Mouse (Mus musculus): ENCODE measurements around the gene Hist2h2be. TPM values are rescaled to one million over a fixed set of nuclear protein-coding genes. Genes with fewer than 3 reads are reported as not detected.
"Not testable (repeated sequence)": the region's sequence is repeated elsewhere in the genome, so short reads cannot be mapped to it uniquely, and the experiment has no call there.

Gene Hist2h2be
- polyA plus RNA-seq, 1 experiment from 2014 or later = 4.7 TPM

- Histone ChIP-seq H3K4me3 (no peak overlapping the region), H3K27ac (replicated peaks) (no peak overlapping the region), H3K4me1 (replicated peaks) (no peaks in the 10 kb centered on the region), H3K36me3 (no peaks in the 10 kb centered on the region), H3K9ac (no peak overlapping the region), H3K9me3 (no peaks in the 10 kb centered on the region), H3K4me2 (no peak overlapping the region), H3K27me3 (no peaks in the 10 kb centered on the region)
- WGBS = 59% methylated on average over 2 of the region's 2 CpGs
- ATAC-seq (ENCODE audit: low FRiP score, low read depth) = no peak
Observed at GRCm38 (mm10) chr3:96231758-96232120, 10.8 kb downstream of the Hist2h2be start.

- no peaks in the 10 kb centered on the region for H3K9me3 ChIP-seq
- no peak overlapping the region for H3K4me2 ChIP-seq
- no peak overlapping the region for H3K4me3 ChIP-seq
- H3K36me3 ChIP-seq = no peaks in the 10 kb centered on the region
- WGBS = 94% methylated on average over 2 of the region's 2 CpGs
- H3K4me1 ChIP-seq (replicated peaks) = peaks cover 14% of the 10 kb centered on the region
- ATAC-seq (ENCODE audit: low FRiP score, low read depth) = no peak
- H3K27me3 ChIP-seq = no peaks in the 10 kb centered on the region
- H3K9ac ChIP-seq = no peak overlapping the region
- no peak overlapping the region for H3K27ac ChIP-seq (replicated peaks)
Observed at GRCm38 (mm10) chr3:96234914-96235313, 14.0 kb downstream of the Hist2h2be start.

- Histone ChIP-seq H3K4me1 (replicated peaks) (peaks cover 19% of the 10 kb centered on the region), H3K27ac (replicated peaks) (no peak overlapping the region), H3K9me3 (no peaks in the 10 kb centered on the region), H3K9ac (no peak overlapping the region), H3K4me3 (no peak overlapping the region), H3K27me3 (no peaks in the 10 kb centered on the region), H3K36me3 (no peaks in the 10 kb centered on the region), H3K4me2 (no peak overlapping the region)
- ATAC-seq (ENCODE audit: low FRiP score, low read depth) = no peak
- WGBS = 70% methylated on average over 3 of the region's 3 CpGs
Observed at GRCm38 (mm10) chr3:96235836-96236235, 14.9 kb downstream of the Hist2h2be start.

GRCm38 (mm10) chr3:96236834-96237334 lies 16.0 kb downstream of the Hist2h2be start:
- WGBS = 92% methylated on average over 4 of the region's 4 CpGs
- Histone ChIP-seq H3K9me3 (no peaks in the 10 kb centered on the region), H3K27me3 (no peaks in the 10 kb centered on the region), H3K4me1 (replicated peaks) (peaks cover 22% of the 10 kb centered on the region), H3K9ac (no peak overlapping the region), H3K36me3 (no peaks in the 10 kb centered on the region), H3K4me3 (peak overlapping the region; percentile 26; the same call in 1 of the 2 replicates), H3K27ac (replicated peaks) (no peak overlapping the region), H3K4me2 (peak overlapping the region; percentile 51)
- no peak for ATAC-seq (ENCODE audit: low FRiP score, low read depth)

- 0 out of 2 replicates have a peak overlapping the region, but pooled peaks have one; percentile 19 for H3K9ac ChIP-seq
Observed at GRCm38 (mm10) chr3:96237335-96237903, 16.5 kb downstream of the Hist2h2be start.

GRCm38 (mm10) chr3:96237904-96238511 lies 17.1 kb downstream of the Hist2h2be start:
- peaks cover 22% of the 10 kb centered on the region for H3K4me1 ChIP-seq (replicated peaks)
- no peaks in the 10 kb centered on the region for H3K9me3 ChIP-seq
- H3K36me3 ChIP-seq = no peaks in the 10 kb centered on the region
- WGBS = 2% methylated on average over 12 of the region's 12 CpGs
- no peak for ATAC-seq (ENCODE audit: low FRiP score, low read depth)
- H3K27me3 ChIP-seq = no peaks in the 10 kb centered on the region
- H3K4me3 ChIP-seq = peak overlapping the region; percentile 26
- no peak overlapping the region for H3K27ac ChIP-seq (replicated peaks)
- H3K9ac ChIP-seq = peak overlapping the region; percentile 38
- H3K4me2 ChIP-seq = peak overlapping the region; percentile 51

More at GRCm38 (mm10) chr3:96237335-96237903, 16.5 kb downstream of the Hist2h2be start:
- peak overlapping the region; percentile 26 for H3K4me3 ChIP-seq
- ATAC-seq (ENCODE audit: low FRiP score, low read depth) = no peak
- H3K36me3 ChIP-seq = no peaks in the 10 kb centered on the region
- no peak overlapping the region for H3K27ac ChIP-seq (replicated peaks)
- peak overlapping the region; percentile 51 for H3K4me2 ChIP-seq
- WGBS = 31% methylated on average over 7 of the region's 7 CpGs
- peaks cover 22% of the 10 kb centered on the region for H3K4me1 ChIP-seq (replicated peaks)
- no peaks in the 10 kb centered on the region for H3K9me3 ChIP-seq
- H3K27me3 ChIP-seq = no peaks in the 10 kb centered on the region

GRCm38 (mm10) chr3:96238954-96239793 lies 18.3 kb downstream of the Hist2h2be start, which contains the start of gene Hist2h3c2:
Gene Hist2h3c2 (minus strand): TSS chr3:96239127.
- Histone ChIP-seq H3K4me1 (replicated peaks) (peaks cover 25% of the 10 kb centered on the region), H3K4me3 (peak within 1 kb of the TSS; percentile 36), H3K4me2 (peak within 1 kb of the TSS; percentile 51), H3K9ac (peak within 1 kb of the TSS; percentile 38), H3K27ac (replicated peaks) (peak within 1 kb of the TSS; percentile 77; the same call in 1 of the 2 replicates)
- H3K27me3 ChIP-seq, H3K36me3 ChIP-seq, H3K9me3 ChIP-seq: not testable (repeated sequence)
- peak; percentile 91 for ATAC-seq (ENCODE audit: low FRiP score, low read depth)
- 0% methylated on average over 18 of the region's 68 CpGs for WGBS

GRCm38 (mm10) chr3:96239949-96240798 lies 19.3 kb downstream of the Hist2h2be start, which contains the start of gene Hist2h2aa2:
Gene Hist2h2aa2 (minus strand): TSS chr3:96240276.
- H3K9ac ChIP-seq = peak within 1 kb of the TSS; percentile 42
- 3% methylated on average over 38 of the region's 85 CpGs for WGBS
- H3K4me2 ChIP-seq = peak within 1 kb of the TSS; percentile 56
- H3K4me3 ChIP-seq = peak within 1 kb of the TSS; percentile 36
- peaks cover 33% of the 10 kb centered on the region for H3K4me1 ChIP-seq (replicated peaks)
- H3K27me3 ChIP-seq, H3K36me3 ChIP-seq, H3K9me3 ChIP-seq: not testable (repeated sequence)
- ATAC-seq (ENCODE audit: low FRiP score, low read depth) = peak; percentile 93
- H3K27ac ChIP-seq (replicated peaks) = peak within 1 kb of the TSS; percentile 86

GRCm38 (mm10) chr3:96240799-96241197 lies 19.9 kb downstream of the Hist2h2be start:
- peak overlapping the region; percentile 42; the same call in 1 of the 2 replicates for H3K9ac ChIP-seq
- H3K4me1 ChIP-seq (replicated peaks) = peaks cover 33% of the 10 kb centered on the region
- ATAC-seq (ENCODE audit: low FRiP score, low read depth) = no peak
- no peaks in the 10 kb centered on the region for H3K36me3 ChIP-seq
- H3K27me3 ChIP-seq = no peaks in the 10 kb centered on the region
- no peaks in the 10 kb centered on the region for H3K9me3 ChIP-seq
- peak overlapping the region; percentile 56 for H3K4me2 ChIP-seq
- 70% methylated on average over 9 of the region's 9 CpGs for WGBS
- H3K27ac ChIP-seq (replicated peaks) = peak overlapping the region; percentile 86
- peak overlapping the region; percentile 30 for H3K4me3 ChIP-seq

GRCm38 (mm10) chr3:96243921-96244572 lies 23.1 kb downstream of the Hist2h2be start:
- no peaks in the 10 kb centered on the region for H3K9me3 ChIP-seq
- H3K36me3 ChIP-seq = no peaks in the 10 kb centered on the region
- H3K4me1 ChIP-seq (replicated peaks) = peaks cover 26% of the 10 kb centered on the region
- H3K9ac ChIP-seq = no peak overlapping the region
- peak overlapping the region; percentile 71 for H3K4me2 ChIP-seq
- peak overlapping the region; percentile 98 for H3K27ac ChIP-seq (replicated peaks)
- WGBS = 83% methylated on average over 7 of the region's 7 CpGs
- H3K4me3 ChIP-seq = no peak overlapping the region
- no peak for ATAC-seq (ENCODE audit: low FRiP score, low read depth)
- no peaks in the 10 kb centered on the region for H3K27me3 ChIP-seq
